Mouse (Mus musculus): ENCODE measurements around the gene Capg.

The Capg gene

GRCm38 (mm10) chr6:72544283-72544987 is at the start of gene Capg:
Gene Capg, plus strand, starts transcription at chr6:72544391.
- DNase-seq (ENCODE audit: low spot score in 2 of 2): peak; percentile 24 to 69

- no peak for DNase-seq (ENCODE audit: low spot score in 2 of 2)
Observed at GRCm38 (mm10) chr6:72498950-72499349, 45.2 kb upstream of the Capg start.

GRCm38 (mm10) chr6:72503309-72503708 is 40.9 kb upstream of the Capg start:
- DNase-seq (ENCODE audit: low spot score in 2 of 2): no peak

GRCm38 (mm10) chr6:72503939-72504338 is 40.3 kb upstream of the Capg start:
- DNase-seq (ENCODE audit: low spot score in 2 of 2): no peak

- DNase-seq (ENCODE audit: low spot score in 2 of 2): no peak
Observed at GRCm38 (mm10) chr6:72506104-72506503, 38.1 kb upstream of the Capg start.

GRCm38 (mm10) chr6:72508596-72508995 is 35.6 kb upstream of the Capg start:
- no peak for DNase-seq (ENCODE audit: low spot score in 2 of 2)

GRCm38 (mm10) chr6:72509872-72510435 is 34.2 kb upstream of the Capg start:
- DNase-seq (ENCODE audit: low spot score in 2 of 2): no peak

GRCm38 (mm10) chr6:72510686-72511421 is 33.3 kb upstream of the Capg start:
- no peak for DNase-seq (ENCODE audit: low spot score in 2 of 2)

GRCm38 (mm10) chr6:72512386-72513070 is 31.7 kb upstream of the Capg start:
- DNase-seq (ENCODE audit: low spot score in 2 of 2): peak; percentile 65 to 72

- no peak for DNase-seq (ENCODE audit: low spot score in 2 of 2)
Observed at GRCm38 (mm10) chr6:72513071-72513440, 31.1 kb upstream of the Capg start.

GRCm38 (mm10) chr6:72515644-72516043 is 28.5 kb upstream of the Capg start:
- no peak for DNase-seq (ENCODE audit: low spot score in 2 of 2)

- no peak for DNase-seq (ENCODE audit: low spot score in 2 of 2)
Observed at GRCm38 (mm10) chr6:72518842-72519241, 25.3 kb upstream of the Capg start.

GRCm38 (mm10) chr6:72519303-72519702 is 24.9 kb upstream of the Capg start:
- DNase-seq (ENCODE audit: low spot score in 2 of 2): no peak

- no peak for DNase-seq (ENCODE audit: low spot score in 2 of 2)
Observed at GRCm38 (mm10) chr6:72519892-72520663, 24.1 kb upstream of the Capg start.

- DNase-seq (ENCODE audit: low spot score in 2 of 2): no peak
Observed at GRCm38 (mm10) chr6:72520904-72521303, 23.3 kb upstream of the Capg start.

- DNase-seq (ENCODE audit: low spot score in 2 of 2): no peak
Observed at GRCm38 (mm10) chr6:72521607-72522006, 22.6 kb upstream of the Capg start, which contains the start of gene Sh2d6. Gene Sh2d6, minus strand, starts transcription at chr6:72521707.

GRCm38 (mm10) chr6:72522288-72522687 is 21.9 kb upstream of the Capg start:
- DNase-seq (ENCODE audit: low spot score in 2 of 2): no peak

- DNase-seq (ENCODE audit: low spot score in 2 of 2): no peak
Observed at GRCm38 (mm10) chr6:72523222-72523621, 21.0 kb upstream of the Capg start.

GRCm38 (mm10) chr6:72524160-72524559 is 20.0 kb upstream of the Capg start:
- DNase-seq (ENCODE audit: low spot score in 2 of 2): no peak

- no peak for DNase-seq (ENCODE audit: low spot score in 2 of 2)
Observed at GRCm38 (mm10) chr6:72527070-72527469, 17.1 kb upstream of the Capg start.

GRCm38 (mm10) chr6:72528410-72529151 is 15.6 kb upstream of the Capg start:
- no peak for DNase-seq (ENCODE audit: low spot score in 2 of 2)

Data from natural killer cell, adult 2 months (primary cell).